Mouse (Mus musculus): ENCODE results near the gene Mrs2.

GRCm38 (mm10) chr13:25024655-25025054 is 4.5 kb upstream of the Mrs2 start:
- TF ChIP-seq CTCF (conservative IDR thresholded peaks at IDR 0.05; ENCODE audit: low read length) (peak; percentile 55), NANOG (IDR thresholded peaks at IDR 0.05; ENCODE audit: borderline replicate concordance, low read length) (no peak)

Measured in E14TG2a.4 (cell line).